Mouse (Mus musculus): Measurements from ENCODE around the gene Ints14.

DNA sequence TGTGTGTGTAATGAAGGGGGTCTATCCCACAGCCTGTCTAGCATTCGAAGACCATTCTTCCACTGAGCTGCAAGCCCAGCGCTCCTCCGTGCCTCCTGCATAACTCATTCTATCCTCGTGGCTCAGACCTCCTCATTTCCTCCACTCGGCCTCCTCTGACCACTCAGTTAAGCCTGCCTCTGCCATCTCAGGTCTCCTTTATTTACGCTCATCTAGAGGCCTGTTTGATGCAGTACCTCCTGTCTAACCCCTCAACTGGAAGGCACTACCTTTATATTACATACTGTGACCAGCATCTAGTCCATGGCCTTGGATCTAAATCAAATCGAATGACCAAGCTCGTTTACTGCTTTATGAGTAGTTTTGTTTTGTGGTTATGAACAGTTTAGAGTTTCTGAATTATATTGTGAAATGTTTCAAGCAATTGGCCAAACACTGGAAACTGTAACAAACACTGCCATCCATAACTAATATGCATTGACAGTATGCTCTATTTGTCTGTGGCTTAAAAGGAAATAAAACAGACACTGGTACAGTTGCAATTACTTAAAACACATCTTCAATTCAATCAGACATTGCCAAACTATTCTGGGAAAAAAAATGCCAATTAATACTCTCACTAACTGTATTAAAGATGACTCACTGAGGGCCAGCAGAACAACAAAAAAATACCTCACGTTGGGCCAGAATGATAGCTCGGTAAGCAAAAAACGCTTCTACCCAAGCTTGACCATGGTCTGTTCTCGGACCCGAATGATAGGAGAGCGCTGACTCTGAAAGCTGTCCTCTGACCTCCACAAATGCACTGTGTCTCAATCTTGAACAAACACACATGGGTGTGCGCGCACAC lies 56.5 kb downstream of the Ints14 start:
- TF ChIP-seq CTCF (IDR thresholded peaks at IDR 0.05; ENCODE audit: low read depth, low read length) = no peak
- TF ChIP-seq POLR2AphosphoS5 (IDR thresholded peaks at IDR 0.05; ENCODE audit: insufficient replicate concordance, low read depth, low read length) = no peak

Data from G1E (cell line).